Mouse (Mus musculus) heart, postnatal 10 days (tissue): Measurements from ENCODE around the gene Olfr441. TPM values are rescaled to one million over a fixed set of nuclear protein-coding genes. Genes with fewer than 3 reads are reported as not detected.
"Not testable (repeated sequence)": the region's sequence is repeated elsewhere in the genome, so short reads cannot be mapped to it uniquely, and the experiment has no call there.

ENCODE experiments used
- DNase-seq, 2 experiments: peaks; one replicate each; pipeline ENCODE4 v3.0.0; 2021
- intact Hi-C: fragments of 180-260 bp; cut with DNase I; formaldehyde crosslinking; loops from one replicate; pipeline ENCODE4 v1.15.1; 2025
- total RNA-seq, 2 experiments: library from RNA; stranded (reverse); gene quantifications; 2 replicates each; pipeline ENCODE4 v1.2.3; 2021

Olfr441 gene
- not detected for total RNA-seq

- DNase-seq, intact Hi-C loops: not testable (repeated sequence)
Observed at GRCm38 (mm10) chr6:43106069-43106468, at the start of gene Olfr441. TSS of gene Olfr441 (plus strand) at chr6:43106369.

- peak in 1 of 2 experiments; percentile 6 for DNase-seq
- intact Hi-C loops, result loop anchor here (5.0 kb wide), 2 partner anchors 56 to 466 kb away; no protein-coding TSS in a partner anchor
Observed at GRCm38 (mm10) chr6:43078750-43079149, 27.4 kb upstream of the Olfr441 start.

- DNase-seq, intact Hi-C loops: not testable (repeated sequence)
Observed at GRCm38 (mm10) chr6:43081405-43081804, 24.8 kb upstream of the Olfr441 start.

GRCm38 (mm10) chr6:43146267-43146666, 40.1 kb downstream of the Olfr441 start, which contains the start of gene Olfr237-ps1:
TSS of gene Olfr237-ps1 (plus strand) at chr6:43146567.
- DNase-seq, intact Hi-C loops: not testable (repeated sequence)

GRCm38 (mm10) chr6:43159502-43159901, 53.3 kb downstream of the Olfr441 start:
- intact Hi-C loops, result no loop called here
- DNase-seq, result no peak

- intact Hi-C loops, result no loop called here
- DNase-seq, result no peak
Observed at GRCm38 (mm10) chr6:43162982-43163381, 56.8 kb downstream of the Olfr441 start, which contains the start of gene Olfr437. TSS of gene Olfr437 (plus strand) at chr6:43163282.

GRCm38 (mm10) chr6:43167246-43167645, 61.1 kb downstream of the Olfr441 start:
- DNase-seq, result no peak
- intact Hi-C loops, result no loop called here

Other genes starting within 250 kb of the Olfr441 start
- not detected for gene Olfr448, start 215.9 kb upstream of the Olfr441 start, total RNA-seq
- not detected for gene Olfr447, start 197.5 kb upstream of the Olfr441 start, total RNA-seq
- not detected for gene Olfr446, start 185.0 kb upstream of the Olfr441 start, total RNA-seq
- not detected for gene Olfr444, start 157.3 kb upstream of the Olfr441 start, total RNA-seq
- gene Olfr237-ps1, start 40.2 kb downstream of the Olfr441 start, total RNA-seq, result not detected
- not detected for gene Olfr437, start 56.9 kb downstream of the Olfr441 start, total RNA-seq
- not detected for gene Olfr13, start 65.8 kb downstream of the Olfr441 start, total RNA-seq
- not detected for gene Olfr435, start 90.8 kb downstream of the Olfr441 start, total RNA-seq
- gene Olfr434, start 106.7 kb downstream of the Olfr441 start, total RNA-seq, result not detected
- not detected for gene Olfr47, start 125.2 kb downstream of the Olfr441 start, total RNA-seq
- 10 to 100 TPM; 18.1 to 22.0 TPM for gene Arhgef5, start 159.2 kb downstream of the Olfr441 start, total RNA-seq
- not detected for gene Nobox, start 203.2 kb downstream of the Olfr441 start, total RNA-seq